Mouse (Mus musculus) limb, embryonic 11.5 days (tissue): ENCODE results near the gene Msi1. TPM values are rescaled to one million over a fixed set of nuclear protein-coding genes. Genes with fewer than 3 reads are reported as not detected.

ENCODE experiments used
- ATAC-seq: fragments of 200-750 bp; cut with Nextera tagmentation; 2 replicates; pipeline ENCODE4 v1.8.0; 2017; ENCODE audit warnings: low read depth; ENCODE audit not compliant: insufficient number of reproducible peaks, low FRiP score, low TSS enrichment
- DNase-seq: peaks from one replicate; pipeline ENCODE4 v3.0.0-alpha.2; 2015; ENCODE audit warnings: low spot score
- H3K27ac ChIP-seq: fragments of 300-500 bp; sonication (generic); replicated peaks from 2 replicates; pipeline ENCODE4 v1.5.1; 2014; ENCODE audit warnings: low read depth, mild to moderate bottlenecking, low read length
- H3K27me3 ChIP-seq: fragments of 300-500 bp; sonication (generic); 2 replicates; pipeline ENCODE4 v1.6.1; 2014; ENCODE audit warnings: mild to moderate bottlenecking, low read length, mixed read lengths; ENCODE audit not compliant: control insufficient read depth, insufficient read depth
- H3K36me3 ChIP-seq: fragments of 300-500 bp; sonication (generic); 2 replicates; pipeline ENCODE4 v1.6.1; 2014; ENCODE audit warnings: mild to moderate bottlenecking, low read length, moderate library complexity, mixed read lengths; ENCODE audit not compliant: control insufficient read depth, insufficient read depth
- H3K4me1 ChIP-seq: fragments of 300-500 bp; sonication (generic); 2 replicates; pipeline ENCODE4 v1.6.1; 2014; ENCODE audit warnings: low read length, mixed read lengths; ENCODE audit not compliant: control insufficient read depth, insufficient read depth
- H3K4me2 ChIP-seq: fragments of 300-500 bp; sonication (generic); 2 replicates; pipeline ENCODE4 v1.6.1; 2014; ENCODE audit warnings: low read depth, mild to moderate bottlenecking, moderate library complexity; ENCODE audit not compliant: severe bottlenecking
- H3K4me3 ChIP-seq: fragments of 300-500 bp; sonication (generic); 2 replicates; pipeline ENCODE4 v1.5.1; 2014; ENCODE audit warnings: low read depth, low read length
- H3K9ac ChIP-seq: fragments of 300-500 bp; sonication (generic); 2 replicates; pipeline ENCODE4 v1.6.1; 2014; ENCODE audit warnings: mild to moderate bottlenecking, low read length
- H3K9me3 ChIP-seq: fragments of 300-500 bp; sonication (generic); 2 replicates; pipeline ENCODE4 v1.6.1; 2016; ENCODE audit warnings: low read length; ENCODE audit not compliant: control insufficient read depth
- WGBS: fragments of 180-500 bp; shearing (Covaris S2); extraction: QIAGEN DNeasy Blood & Tissue Kit; methylation state at CpG from one replicate; pipeline ENCODE4 v1.1.7; 2014; 5-methylcytosine and 5-hydroxymethylcytosine counted together
- polyA plus RNA-seq: library from polyadenylated mRNA; unstranded; fragments of >200 nt; fragmentation: Nextera tagmentation; extraction: Ambion mirVana; gene quantifications from 2 replicates; pipeline ENCODE4 v1.2.1, GENCODE M21; 2014

Msi1 gene
- polyA plus RNA-seq, 1 experiment from 2014 or later, result 45.9 TPM

GRCm38 (mm10) chr5:115487353-115487752, 58.0 kb downstream of the Msi1 start:
- no peaks in the 10 kb centered on the region for H3K9me3 ChIP-seq
- H3K4me3 ChIP-seq, result no peak overlapping the region
- 86% methylated on average over 8 of the region's 8 CpGs for WGBS
- no peak for DNase-seq
- peaks cover 4% of the 10 kb centered on the region for H3K27me3 ChIP-seq
- H3K36me3 ChIP-seq, result no peaks in the 10 kb centered on the region
- no peak overlapping the region for H3K4me2 ChIP-seq
- no peak overlapping the region for H3K9ac ChIP-seq
- no peak overlapping the region for H3K27ac ChIP-seq
- H3K4me1 ChIP-seq, result peaks cover 10% of the 10 kb centered on the region; the same call in 1 of the 2 replicates
- no peak for ATAC-seq

- H3K4me3 ChIP-seq, result no peak overlapping the region; the same call in 1 of the 2 replicates
- no peak for DNase-seq
- peak overlapping the region; percentile 55 for H3K4me2 ChIP-seq
- WGBS, result 72% methylated on average over 9 of the region's 9 CpGs
- H3K36me3 ChIP-seq, result no peaks in the 10 kb centered on the region
- H3K27me3 ChIP-seq, result no peaks in the 10 kb centered on the region
- ATAC-seq, result no peak
- H3K9ac ChIP-seq, result no peak overlapping the region
- H3K27ac ChIP-seq, result no peak overlapping the region
- peaks cover 8% of the 10 kb centered on the region; the same call in 1 of the 2 replicates for H3K4me1 ChIP-seq
- H3K9me3 ChIP-seq, result no peaks in the 10 kb centered on the region
These were observed 58.7 kb downstream of the Msi1 start for GRCm38 (mm10) chr5:115487942-115488580.

- no peaks in the 10 kb centered on the region for H3K9me3 ChIP-seq
- H3K4me3 ChIP-seq, result peak overlapping the region; percentile 28
- H3K4me1 ChIP-seq, result peaks cover 8% of the 10 kb centered on the region; the same call in 1 of the 2 replicates
- H3K36me3 ChIP-seq, result no peaks in the 10 kb centered on the region
- H3K4me2 ChIP-seq, result peak overlapping the region; percentile 56
- ATAC-seq (peak; percentile 80), DNase-seq (peak; percentile 82)
- WGBS, result 1% methylated on average over 39 of the region's 39 CpGs
- peak overlapping the region; percentile 72 for H3K9ac ChIP-seq
- peak overlapping the region; percentile 100 for H3K27ac ChIP-seq
- H3K27me3 ChIP-seq, result no peaks in the 10 kb centered on the region
These were observed 59.7 kb downstream of the Msi1 start for GRCm38 (mm10) chr5:115488841-115489698.

- Histone ChIP-seq H3K4me2 (peak overlapping the region; percentile 56), H3K27ac (peak overlapping the region; percentile 100), H3K9ac (peak overlapping the region; percentile 81), H3K4me3 (peak overlapping the region; percentile 15), H3K36me3 (no peaks in the 10 kb centered on the region), H3K9me3 (no peaks in the 10 kb centered on the region), H3K4me1 (peaks cover 4% of the 10 kb centered on the region; the same call in 1 of the 2 replicates), H3K27me3 (no peaks in the 10 kb centered on the region)
- ATAC-seq (peak; percentile 74), DNase-seq (peak; percentile 92)
- under 1% methylated on average over 50 of the region's 50 CpGs for WGBS
These were observed 60.6 kb downstream of the Msi1 start for GRCm38 (mm10) chr5:115489699-115490637.

DNA sequence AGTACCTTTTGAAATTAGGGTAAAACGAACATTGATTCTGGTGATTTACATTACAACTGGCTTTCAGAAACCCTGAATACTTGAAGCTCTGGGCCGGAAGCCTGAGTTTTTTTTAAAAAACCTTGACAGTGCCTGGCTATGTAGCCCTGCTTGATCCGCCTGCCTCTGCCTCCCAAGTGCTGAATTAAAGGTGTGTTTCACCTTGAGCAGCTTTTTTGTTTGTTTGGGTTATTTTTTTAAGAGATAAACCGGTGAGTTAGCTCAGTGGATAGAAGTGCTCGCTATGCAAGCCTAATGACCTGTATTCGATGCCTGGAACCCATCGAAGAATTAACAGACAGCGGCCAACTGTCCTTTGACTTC, 61.2 kb downstream of the Msi1 start:
- ATAC-seq (no peak), DNase-seq (peak; percentile 56)
- 15% methylated on average over 8 of the region's 8 CpGs for WGBS
- Histone ChIP-seq H3K27me3 (no peaks in the 10 kb centered on the region), H3K9ac (no peak overlapping the region), H3K4me3 (no peak overlapping the region), H3K4me2 (no peak overlapping the region), H3K27ac (no peak overlapping the region), H3K4me1 (peaks cover 4% of the 10 kb centered on the region; the same call in 1 of the 2 replicates), H3K36me3 (no peaks in the 10 kb centered on the region), H3K9me3 (no peaks in the 10 kb centered on the region)

DNA sequence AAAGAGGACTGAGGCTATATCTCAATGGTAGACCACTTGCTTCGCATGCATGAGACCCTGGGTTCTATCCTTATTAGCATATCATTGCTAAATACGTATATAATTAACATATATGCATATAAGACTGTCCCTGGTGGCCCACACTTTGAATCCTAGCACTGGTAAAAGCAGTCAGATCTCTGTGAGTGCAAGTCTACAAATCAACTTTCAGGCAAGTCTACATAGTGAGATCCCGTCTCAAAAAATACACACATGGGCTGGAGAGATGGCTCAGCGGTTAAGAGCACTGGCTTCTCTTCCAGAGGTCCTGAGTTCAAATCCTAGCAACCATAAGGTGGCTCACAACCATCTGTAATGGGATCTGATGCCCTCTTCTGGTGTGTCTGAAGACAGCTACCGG, 61.7 kb downstream of the Msi1 start:
- no peak for DNase-seq
- Histone ChIP-seq H3K27ac (no peak overlapping the region), H3K4me1 (peaks cover 4% of the 10 kb centered on the region; the same call in 1 of the 2 replicates), H3K9ac (no peak overlapping the region), H3K9me3 (no peaks in the 10 kb centered on the region), H3K27me3 (no peaks in the 10 kb centered on the region), H3K4me2 (no peak overlapping the region), H3K4me3 (no peak overlapping the region), H3K36me3 (no peaks in the 10 kb centered on the region)
- WGBS, result 32% methylated on average over 5 of the region's 5 CpGs
- no peak for ATAC-seq

GRCm38 (mm10) chr5:115491771-115492322, 62.4 kb downstream of the Msi1 start:
- ATAC-seq (no peak), DNase-seq (peak; percentile 57)
- Histone ChIP-seq H3K4me2 (peak overlapping the region; percentile 33), H3K4me1 (peaks cover 4% of the 10 kb centered on the region; the same call in 1 of the 2 replicates), H3K9ac (no peak overlapping the region), H3K36me3 (no peaks in the 10 kb centered on the region), H3K4me3 (no peak overlapping the region), H3K9me3 (no peaks in the 10 kb centered on the region), H3K27me3 (no peaks in the 10 kb centered on the region), H3K27ac (no peak overlapping the region)
- 9% methylated on average over 28 of the region's 28 CpGs for WGBS
